Mouse (Mus musculus) left cerebral cortex, adult 9 months (tissue): Measurements from ENCODE around the gene Prkar1b.

Source experiments
- DNase-seq, 2 experiments: peaks; one replicate each; pipeline ENCODE4 v3.0.0; 2022; ENCODE audit warnings: low spot score in 2 of 2

Gene Prkar1b

GRCm38 (mm10) chr5:139149681-139150602 lies at the start of gene Prkar1b, which contains the start of gene Dnaaf5:
Gene Prkar1b (minus strand): TSS chr5:139150001.
Gene Dnaaf5 (plus strand): TSS chr5:139150223.
- DNase-seq = peak; percentile 94 to 97

GRCm38 (mm10) chr5:139199636-139199994 lies 49.8 kb upstream of the Prkar1b start:
- DNase-seq = no peak

GRCm38 (mm10) chr5:139198779-139199178 lies 49.0 kb upstream of the Prkar1b start:
- no peak for DNase-seq

GRCm38 (mm10) chr5:139190958-139191357 lies 41.2 kb upstream of the Prkar1b start:
- DNase-seq = peak in 1 of 2 experiments; percentile 52

- DNase-seq = no peak
Measured at GRCm38 (mm10) chr5:139189726-139190125, 39.9 kb upstream of the Prkar1b start.

- no peak for DNase-seq
Measured at GRCm38 (mm10) chr5:139184897-139185296, 35.1 kb upstream of the Prkar1b start.

- DNase-seq = no peak
Measured at GRCm38 (mm10) chr5:139183601-139184000, 33.8 kb upstream of the Prkar1b start.

- no peak for DNase-seq
Measured at GRCm38 (mm10) chr5:139183131-139183530, 33.3 kb upstream of the Prkar1b start.

- DNase-seq = peak in 1 of 2 experiments; percentile 77
Measured at GRCm38 (mm10) chr5:139178895-139179631, 29.3 kb upstream of the Prkar1b start.

GRCm38 (mm10) chr5:139174556-139175547 lies 25.1 kb upstream of the Prkar1b start:
- no peak for DNase-seq

GRCm38 (mm10) chr5:139174141-139174540 lies 24.3 kb upstream of the Prkar1b start:
- no peak for DNase-seq

GRCm38 (mm10) chr5:139171929-139172328 lies 22.1 kb upstream of the Prkar1b start:
- DNase-seq = no peak

- no peak for DNase-seq
Measured at GRCm38 (mm10) chr5:139167548-139167947, 17.7 kb upstream of the Prkar1b start.

GRCm38 (mm10) chr5:139166781-139167361 lies 17.1 kb upstream of the Prkar1b start:
- no peak for DNase-seq

GRCm38 (mm10) chr5:139161632-139162031 lies 11.8 kb upstream of the Prkar1b start:
- no peak for DNase-seq

- no peak for DNase-seq
Measured at GRCm38 (mm10) chr5:139160899-139161298, 11.1 kb upstream of the Prkar1b start.

- no peak for DNase-seq
Measured at GRCm38 (mm10) chr5:139150603-139151031, 816 bp upstream of the Prkar1b start.

GRCm38 (mm10) chr5:139149006-139149672 lies 662 bp downstream of the Prkar1b start:
- peak in 1 of 2 experiments; percentile 32 for DNase-seq

- peak in 1 of 2 experiments; percentile 59 for DNase-seq
Measured at GRCm38 (mm10) chr5:139147178-139148078, 2.4 kb downstream of the Prkar1b start.
